Mouse (Mus musculus) liver, embryonic 14.5 days (tissue): Measurements from ENCODE around the gene Ddx46. TPM values are rescaled to one million over a fixed set of nuclear protein-coding genes. Genes with fewer than 3 reads are reported as not detected.

Source experiments
- ATAC-seq: fragments of 200-750 bp; cut with Nextera tagmentation; 2 replicates; pipeline ENCODE4 v1.8.0; 2017; ENCODE audit warnings: moderate number of reproducible peaks, mild to moderate bottlenecking, moderate library complexity; ENCODE audit not compliant: insufficient read depth
- DNase-seq, 3 experiments: peaks; one replicate each; pipeline ENCODE4 v3.0.0-alpha.2; 2012 to 2013; ENCODE audit warnings: low read depth in 3 of 3, low spot score in 3 of 3
- H3K27ac ChIP-seq: fragments of 300-500 bp; sonication (generic); 2 replicates; pipeline ENCODE4 v1.5.1; 2014; ENCODE audit warnings: moderate library complexity, mild to moderate bottlenecking, control low read depth, inconsistent platforms
- H3K27me3 ChIP-seq: fragments of 300-500 bp; sonication (generic); 2 replicates; pipeline ENCODE4 v1.6.1; 2014; ENCODE audit warnings: mild to moderate bottlenecking, low read length, moderate library complexity; ENCODE audit not compliant: control insufficient read depth, insufficient read depth
- H3K36me3 ChIP-seq: fragments of 300-500 bp; sonication (generic); replicated peaks from 2 replicates; pipeline ENCODE4 v1.6.1; 2014; ENCODE audit warnings: low read depth; ENCODE audit not compliant: control insufficient read depth, insufficient read depth
- H3K4me1 ChIP-seq, 2 experiments: fragments of 200-500 bp in 1 of 2; fragments of 300-500 bp in 1 of 2; sonication (generic) in 1 of 2; replicated peaks; 2 replicates each; pipeline ENCODE4 v1.6.1; 2012 to 2014; ENCODE audit warnings: antibody characterized with exemption in 1 of 2, inconsistent platforms in 1 of 2, low read length in 1 of 2; ENCODE audit not compliant: control insufficient read depth in 2 of 2, insufficient read depth in 2 of 2
- H3K4me2 ChIP-seq: fragments of 300-500 bp; sonication (generic); 2 replicates; pipeline ENCODE4 v1.6.1; 2014; ENCODE audit warnings: low read depth, mild to moderate bottlenecking, control low read depth, moderate library complexity
- H3K4me3 ChIP-seq, 2 experiments: fragments of 200-500 bp in 1 of 2; fragments of 300-500 bp in 1 of 2; sonication (generic) in 1 of 2; 2 replicates each; pipeline ENCODE4 v1.5.1; 2012 to 2014; ENCODE audit warnings: low read depth in 2 of 2, low read length in 2 of 2, mild to moderate bottlenecking in 2 of 2, control low read depth in 1 of 2, inconsistent platforms in 1 of 2, moderate library complexity in 1 of 2; ENCODE audit not compliant: insufficient read depth in 1 of 2
- H3K9ac ChIP-seq: fragments of 300-500 bp; sonication (generic); replicated peaks from 2 replicates; pipeline ENCODE4 v1.6.1; 2014; ENCODE audit warnings: mild to moderate bottlenecking, control low read depth, moderate library complexity
- H3K9me3 ChIP-seq: fragments of 300-500 bp; sonication (generic); 2 replicates; pipeline ENCODE4 v1.6.1; 2016; ENCODE audit warnings: low read length, mixed read lengths; ENCODE audit not compliant: control insufficient read depth
- CTCF ChIP-seq: IDR thresholded peaks from 2 replicates; pipeline ENCODE4 v1.5.1; 2016; ENCODE audit warnings: antibody characterized with exemption, low read depth, control low read depth
- EP300 ChIP-seq: IDR thresholded peaks from 2 replicates; pipeline ENCODE4 v1.6.1; 2016; ENCODE audit warnings: antibody characterized with exemption, low read depth
- WGBS: fragments of 180-500 bp; shearing (Covaris S2); extraction: QIAGEN DNeasy Blood & Tissue Kit; methylation state at CpG from one replicate; pipeline ENCODE4 v1.1.7; 2014; ENCODE audit not compliant: insufficient replicate concordance; 5-methylcytosine and 5-hydroxymethylcytosine counted together
- polyA plus RNA-seq, 2 experiments: library from polyadenylated mRNA; depleted of rRNA in 1 of 2; stranded (reverse) in 1 of 2; unstranded in 1 of 2; fragments of >200 nt; fragmentation: Nextera tagmentation in 1 of 2; extraction: Ambion mirVana in 1 of 2; gene quantifications; 2 replicates each; pipeline versions ENCODE4 v1.2.1 to v1.2.3; 2012 to 2014

The Ddx46 gene
- polyA plus RNA-seq, 2 experiments = 17.4 to 19.3 TPM

DNA sequence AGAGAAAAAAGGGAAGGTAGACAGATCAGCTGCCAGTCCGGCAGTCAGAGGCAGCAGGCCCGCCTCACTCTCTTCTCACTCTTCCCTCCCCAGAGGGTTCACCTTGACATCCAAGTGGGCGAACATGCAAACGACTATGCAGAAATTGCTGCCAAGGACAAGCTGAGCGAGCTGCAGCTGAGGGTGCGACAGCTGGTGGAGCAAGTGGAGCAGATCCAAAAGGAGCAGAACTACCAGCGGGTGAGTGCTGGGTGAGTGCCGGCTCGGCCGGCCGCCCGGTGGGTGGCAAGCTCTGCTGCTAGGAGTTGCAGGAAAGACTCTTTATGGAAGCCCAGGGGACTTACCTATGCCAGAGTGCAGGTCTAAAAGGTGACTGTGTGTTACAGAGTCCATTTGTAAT, 39.5 kb upstream of the Ddx46 start:
- Histone ChIP-seq H3K4me2 (no peak overlapping the region), H3K36me3 (peaks cover 15% of the 10 kb centered on the region), H3K9ac (no peak overlapping the region), H3K27me3 (no peaks in the 10 kb centered on the region), H3K9me3 (no peaks in the 10 kb centered on the region), H3K4me3 (no peak overlapping the region), H3K27ac (no peak overlapping the region), H3K4me1 (peaks cover 8 to 10% of the 10 kb centered on the region in 2 experiments)
- 85% methylated on average over 12 of the region's 12 CpGs for WGBS
- DNase-seq (no peak), ATAC-seq (no peak)
- no peak for TF ChIP-seq EP300

DNA sequence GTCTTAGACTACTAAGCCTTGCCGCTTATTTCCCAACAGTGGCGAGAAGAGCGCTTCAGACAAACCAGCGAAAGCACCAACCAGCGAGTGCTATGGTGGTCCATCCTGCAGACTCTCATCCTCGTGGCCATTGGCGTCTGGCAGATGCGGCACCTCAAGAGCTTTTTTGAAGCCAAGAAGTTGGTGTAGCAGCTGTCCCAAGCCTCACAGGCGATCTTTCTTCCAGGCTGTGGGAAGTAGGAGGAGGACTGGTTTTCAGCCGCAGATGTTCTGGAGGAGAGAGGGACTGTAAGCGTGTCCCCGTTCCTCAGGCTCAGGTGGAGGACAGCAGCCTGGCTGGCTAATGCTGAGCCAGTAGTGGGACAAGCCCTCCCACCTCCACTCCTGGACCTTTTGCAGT, 38.0 kb upstream of the Ddx46 start:
- no peak overlapping the region for H3K4me2 ChIP-seq
- WGBS = 90% methylated on average over 12 of the region's 12 CpGs
- no peak overlapping the region for H3K9ac ChIP-seq
- TF ChIP-seq CTCF (no peak), EP300 (no peak)
- H3K36me3 ChIP-seq = peaks cover 15% of the 10 kb centered on the region
- H3K9me3 ChIP-seq = no peaks in the 10 kb centered on the region
- peaks cover 12 to 15% of the 10 kb centered on the region in 2 experiments for H3K4me1 ChIP-seq
- no peak overlapping the region for H3K27ac ChIP-seq
- H3K27me3 ChIP-seq = no peaks in the 10 kb centered on the region
- H3K4me3 ChIP-seq = no peak overlapping the region
- ATAC-seq (no peak), DNase-seq (no peak)

DNA sequence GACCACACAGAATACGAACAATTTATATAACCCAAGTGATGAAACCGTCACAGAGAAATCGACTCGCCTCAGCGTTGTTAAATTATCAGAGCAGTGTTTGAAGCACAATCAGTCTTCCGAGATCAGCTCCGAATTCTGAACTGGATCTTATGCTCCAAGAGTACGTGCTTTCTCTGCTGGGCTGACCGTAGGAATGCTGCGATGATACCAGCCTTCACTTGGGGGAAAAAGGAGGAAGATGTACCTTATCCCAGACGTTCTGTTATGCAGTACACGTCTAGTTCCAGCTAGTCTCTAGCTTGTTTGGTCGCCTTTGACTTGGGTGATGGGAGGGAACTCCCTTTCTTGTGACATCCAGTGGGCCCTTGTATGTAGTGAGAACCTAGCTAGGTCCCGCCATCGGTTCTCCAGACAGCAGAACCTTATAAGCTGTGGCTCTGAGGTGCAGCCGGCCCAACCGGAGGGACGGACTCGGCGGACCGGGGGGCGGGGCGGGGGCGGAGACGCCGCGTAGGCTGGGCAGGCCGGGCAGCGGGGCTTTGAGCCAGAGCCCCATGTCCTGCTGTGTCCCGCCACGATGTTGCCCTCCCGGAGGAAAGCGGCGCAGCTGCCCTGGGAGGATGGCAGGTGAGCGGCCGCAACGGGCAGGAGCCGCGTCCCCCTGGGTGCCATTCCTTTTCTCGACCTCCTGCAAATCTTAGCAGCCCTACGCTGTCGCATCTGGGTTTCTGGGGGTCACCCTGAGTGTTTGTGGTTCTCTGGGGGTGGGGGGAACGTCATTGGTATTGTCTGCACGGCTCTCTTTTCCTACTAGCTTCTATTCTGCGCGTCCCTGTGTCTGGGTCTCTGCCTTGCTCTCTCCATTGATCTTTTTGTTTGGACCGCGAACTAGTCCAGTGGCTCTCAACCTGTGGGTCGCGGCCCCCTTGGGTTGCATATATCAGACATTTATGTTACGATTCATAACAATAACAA, 35.0 kb upstream of the Ddx46 start, which contains the start of gene B4galt7:
B4galt7 (plus strand) TSS at position 331 of the 975 bp plus-strand sequence.
- ATAC-seq (peak; percentile 82), DNase-seq (peak; percentile 62 to 64 (median 64))
- peak within 1 kb of the TSS; percentile 79 for H3K9ac ChIP-seq
- H3K4me2 ChIP-seq = peak within 1 kb of the TSS; percentile 94
- H3K4me1 ChIP-seq = peaks cover 4 to 6% of the 10 kb centered on the region in 2 experiments; a peak in 2 of 4 replicates
- H3K27ac ChIP-seq = no peak within 1 kb of the TSS
- TF ChIP-seq EP300 (no peak), CTCF (no peak)
- no peaks in the 10 kb centered on the region for H3K27me3 ChIP-seq
- H3K4me3 ChIP-seq = peak within 1 kb of the TSS; percentile 89 to 94
- 6% methylated on average over 49 of the region's 51 CpGs for WGBS
- H3K36me3 ChIP-seq = peaks cover 10% of the 10 kb centered on the region
- H3K9me3 ChIP-seq = no peaks in the 10 kb centered on the region

DNA sequence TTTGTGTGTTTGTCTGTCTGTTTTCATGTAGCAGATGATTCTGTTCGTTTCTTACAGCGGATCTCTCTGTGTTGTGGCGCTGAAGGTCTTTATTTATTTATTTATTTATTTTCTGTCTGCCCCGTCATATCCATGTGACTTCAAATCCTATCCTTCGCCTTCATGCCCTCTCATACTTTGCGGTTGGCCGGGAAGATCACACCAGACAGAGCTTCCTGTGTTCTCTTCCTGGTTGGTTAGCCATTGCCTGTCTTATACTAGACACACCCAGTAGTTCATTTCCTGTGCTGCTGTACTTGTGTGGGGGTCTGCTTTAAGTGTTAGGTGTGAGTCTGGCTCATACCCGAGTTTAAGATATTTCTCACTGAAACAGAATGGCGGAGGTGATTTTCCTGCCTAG, 34.2 kb upstream of the Ddx46 start:
- H3K4me1 ChIP-seq = peaks cover 4 to 6% of the 10 kb centered on the region in 2 experiments; a peak in 2 of 4 replicates
- H3K4me3 ChIP-seq = peak overlapping the region; percentile 89 to 94
- TF ChIP-seq EP300 (no peak), CTCF (no peak)
- 3% methylated on average over 9 of the region's 9 CpGs for WGBS
- ATAC-seq (no peak), DNase-seq (no peak)
- no peaks in the 10 kb centered on the region for H3K27me3 ChIP-seq
- peaks cover 10% of the 10 kb centered on the region for H3K36me3 ChIP-seq
- peak overlapping the region; percentile 94 for H3K4me2 ChIP-seq
- H3K9me3 ChIP-seq = no peaks in the 10 kb centered on the region
- peak overlapping the region; percentile 79 for H3K9ac ChIP-seq
- no peak overlapping the region for H3K27ac ChIP-seq

DNA sequence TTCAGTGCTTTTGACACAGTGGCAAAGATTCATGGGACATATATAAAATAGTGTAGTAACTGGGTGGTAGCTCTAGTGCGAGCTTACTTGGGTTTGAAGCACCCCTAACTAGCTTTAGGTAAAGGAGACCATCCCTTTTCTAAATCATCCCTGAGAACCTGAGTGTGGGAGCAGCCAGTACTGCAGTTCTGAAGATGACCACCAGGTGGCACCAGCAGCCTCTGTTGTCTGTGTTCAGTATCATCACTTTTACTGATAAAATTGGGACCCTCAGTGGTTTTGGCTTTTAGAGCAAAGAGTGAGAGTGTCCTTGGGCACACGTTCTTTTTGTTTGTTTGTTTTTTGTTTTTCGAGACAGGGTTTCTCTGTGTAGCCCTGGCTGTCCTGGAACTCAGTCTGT, 33.2 kb upstream of the Ddx46 start:
- ATAC-seq (no peak), DNase-seq (peak; percentile 59 to 61 (median 60))
- WGBS = 1% methylated on average over 3 of the region's 3 CpGs
- Histone ChIP-seq H3K4me2 (no peak overlapping the region), H3K4me1 (peaks cover 4 to 6% of the 10 kb centered on the region in 2 experiments; a peak in 2 of 4 replicates), H3K27ac (no peak overlapping the region), H3K9me3 (no peaks in the 10 kb centered on the region), H3K27me3 (no peaks in the 10 kb centered on the region), H3K36me3 (peaks cover 8% of the 10 kb centered on the region), H3K9ac (no peak overlapping the region), H3K4me3 (no peak overlapping the region)
- TF ChIP-seq CTCF = peak; percentile 94
- no peak for TF ChIP-seq EP300
